Mouse (Mus musculus): ENCODE data around the gene Pigk. TPM values are rescaled to one million over a fixed set of nuclear protein-coding genes. Genes with fewer than 3 reads are reported as not detected.

Gene Pigk
- polyA plus RNA-seq, 1 experiment from 2014 or later, result 47.2 TPM

DNA sequence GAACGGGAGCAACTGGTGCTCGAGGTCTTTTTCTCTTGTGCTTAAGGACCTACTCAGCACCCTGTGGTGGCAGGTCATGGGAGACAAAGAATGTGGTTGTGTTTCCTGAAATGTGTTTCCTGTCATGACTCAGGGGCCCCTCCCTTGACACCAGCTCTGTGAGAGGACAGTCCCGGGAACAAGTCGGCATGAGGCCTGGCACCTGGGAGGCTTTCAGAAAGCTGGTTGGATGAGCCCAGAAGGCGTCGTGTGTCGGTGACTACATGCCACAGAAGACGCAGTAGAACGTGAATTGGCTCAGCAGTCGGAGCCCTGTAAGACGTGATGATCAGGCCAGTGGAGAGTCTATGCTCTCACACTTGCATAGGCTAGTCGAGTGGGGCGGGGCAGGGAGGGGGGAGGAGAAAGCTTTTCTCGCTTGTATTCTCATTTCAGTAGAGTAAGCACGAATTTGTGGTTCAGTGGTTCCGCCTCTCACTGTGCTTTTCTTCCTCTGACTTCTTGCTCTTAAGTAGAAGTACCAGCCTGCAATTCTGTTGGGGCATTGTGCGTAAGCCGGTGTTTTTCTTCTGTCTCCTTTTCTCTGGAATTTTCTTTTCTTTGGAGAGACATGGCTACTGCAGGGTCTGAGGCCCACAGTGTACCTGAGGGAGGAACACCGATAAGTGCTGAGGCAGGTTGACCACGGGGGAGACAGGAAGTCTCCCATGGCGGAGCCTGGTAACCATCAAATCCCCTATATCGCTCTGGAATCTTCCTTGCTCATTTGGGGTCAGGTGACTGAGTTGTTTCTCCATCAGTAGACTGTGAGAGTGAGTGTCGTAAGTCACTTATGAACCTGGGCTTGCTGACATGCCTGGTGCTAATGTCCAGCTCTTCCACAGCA is 198.6 kb downstream of the Pigk start:
- no peaks in the 10 kb centered on the region for H3K4me1 ChIP-seq

GRCm38 (mm10) chr3:152913150-152913549 is 199.2 kb downstream of the Pigk start:
- Histone ChIP-seq H3K4me3 (replicated peaks) (no peak overlapping the region), H3K27ac (replicated peaks) (no peak overlapping the region), H3K36me3 (no peaks in the 10 kb centered on the region), H3K9ac (replicated peaks) (no peak overlapping the region), H3K27me3 (replicated peaks) (no peaks in the 10 kb centered on the region), H3K9me3 (replicated peaks) (no peaks in the 10 kb centered on the region), H3K4me2 (no peak overlapping the region), H3K4me1 (no peaks in the 10 kb centered on the region)
- 95% methylated on average over 10 of the region's 10 CpGs for WGBS
- no peak for ATAC-seq (ENCODE audit: low FRiP score)

More for the DNA sequence above, 198.6 kb downstream of the Pigk start:
- H3K9ac ChIP-seq (replicated peaks), result no peak overlapping the region
- no peaks in the 10 kb centered on the region for H3K9me3 ChIP-seq (replicated peaks)
- H3K4me3 ChIP-seq (replicated peaks), result no peak overlapping the region
- WGBS, result 88% methylated on average over 23 of the region's 23 CpGs
- no peaks in the 10 kb centered on the region for H3K36me3 ChIP-seq
- ATAC-seq (ENCODE audit: low FRiP score), result no peak
- H3K27me3 ChIP-seq (replicated peaks), result no peaks in the 10 kb centered on the region
- H3K4me2 ChIP-seq, result no peak overlapping the region
- no peak overlapping the region for H3K27ac ChIP-seq (replicated peaks)

- ATAC-seq (ENCODE audit: low FRiP score), result no peak
- Histone ChIP-seq H3K36me3 (no peaks in the 10 kb centered on the region), H3K9me3 (replicated peaks) (no peaks in the 10 kb centered on the region), H3K27me3 (replicated peaks) (no peaks in the 10 kb centered on the region), H3K27ac (replicated peaks) (no peak overlapping the region), H3K4me1 (no peaks in the 10 kb centered on the region), H3K9ac (replicated peaks) (no peak overlapping the region), H3K4me3 (replicated peaks) (no peak overlapping the region), H3K4me2 (no peak overlapping the region)
- 98% methylated on average over 3 of the region's 3 CpGs for WGBS
Observed at GRCm38 (mm10) chr3:152913625-152914024, 199.7 kb downstream of the Pigk start.

DNA sequence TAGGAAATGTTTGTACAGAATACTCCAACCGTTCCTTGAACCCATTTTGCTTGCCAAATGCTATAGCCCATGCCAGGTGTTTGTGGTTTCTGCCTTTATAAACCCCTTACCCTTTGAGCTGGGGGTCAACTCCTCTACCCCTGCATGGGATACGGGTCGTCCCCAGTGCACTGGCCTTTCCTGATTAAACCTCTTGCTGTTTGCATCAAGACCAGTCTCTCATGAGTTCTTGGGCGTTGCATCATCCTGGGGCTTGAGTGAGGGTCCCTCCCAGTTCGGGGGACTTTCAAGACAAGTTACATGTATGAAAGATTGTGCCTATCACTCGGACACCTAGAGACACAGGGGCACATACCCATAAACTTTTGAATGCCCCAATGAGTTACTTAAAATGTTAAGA is 200.5 kb downstream of the Pigk start:
- Histone ChIP-seq H3K4me2 (no peak overlapping the region), H3K9ac (replicated peaks) (no peak overlapping the region), H3K9me3 (replicated peaks) (no peaks in the 10 kb centered on the region), H3K27ac (replicated peaks) (no peak overlapping the region), H3K27me3 (replicated peaks) (no peaks in the 10 kb centered on the region), H3K4me1 (no peaks in the 10 kb centered on the region), H3K36me3 (no peaks in the 10 kb centered on the region), H3K4me3 (replicated peaks) (no peak overlapping the region)
- 81% methylated on average over 6 of the region's 6 CpGs for WGBS
- ATAC-seq (ENCODE audit: low FRiP score), result no peak

GRCm38 (mm10) chr3:152917579-152917978 is 203.7 kb downstream of the Pigk start:
- Histone ChIP-seq H3K27ac (replicated peaks) (no peak overlapping the region), H3K4me3 (replicated peaks) (no peak overlapping the region)

GRCm38 (mm10) chr3:152919101-152919500 is 205.2 kb downstream of the Pigk start:
- no peak overlapping the region for H3K4me2 ChIP-seq
- 0 out of 2 replicates have a peak, but pooled peaks cover 3% of the 10 kb centered on the region for H3K4me1 ChIP-seq
- no peak overlapping the region for H3K9ac ChIP-seq (replicated peaks)
- WGBS, result 69% methylated on average over 10 of the region's 10 CpGs
- ATAC-seq (ENCODE audit: low FRiP score), result no peak
- no peak overlapping the region for H3K27ac ChIP-seq (replicated peaks)
- H3K36me3 ChIP-seq, result no peaks in the 10 kb centered on the region
- H3K4me3 ChIP-seq (replicated peaks), result no peak overlapping the region
- no peaks in the 10 kb centered on the region for H3K9me3 ChIP-seq (replicated peaks)
- H3K27me3 ChIP-seq (replicated peaks), result no peaks in the 10 kb centered on the region

More at GRCm38 (mm10) chr3:152917579-152917978, 203.7 kb downstream of the Pigk start:
- no peak for ATAC-seq (ENCODE audit: low FRiP score)
- no peak overlapping the region for H3K4me2 ChIP-seq
- 88% methylated on average over 8 of the region's 8 CpGs for WGBS
- no peaks in the 10 kb centered on the region for H3K27me3 ChIP-seq (replicated peaks)
- no peaks in the 10 kb centered on the region for H3K36me3 ChIP-seq
- no peaks in the 10 kb centered on the region for H3K9me3 ChIP-seq (replicated peaks)
- H3K9ac ChIP-seq (replicated peaks), result no peak overlapping the region
- no peaks in the 10 kb centered on the region for H3K4me1 ChIP-seq

DNA sequence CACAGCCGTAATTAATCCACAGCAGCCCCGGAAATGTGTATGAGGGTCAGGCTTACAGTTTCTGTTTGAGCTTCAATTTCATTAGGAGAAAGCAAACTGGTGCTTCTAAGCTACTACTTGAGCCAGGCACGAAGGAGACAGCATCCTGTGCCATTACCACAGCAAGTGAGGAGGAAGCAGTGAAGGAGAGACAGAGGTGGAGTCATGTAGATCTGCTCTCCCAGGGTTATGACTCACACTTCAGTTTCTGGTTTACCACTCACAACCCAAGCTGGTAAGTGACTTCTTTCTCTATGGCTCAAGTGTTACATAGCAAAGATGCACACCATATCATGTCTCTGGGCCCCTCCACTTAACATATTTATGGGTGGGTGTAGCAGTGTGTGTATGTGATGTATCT is 206.5 kb downstream of the Pigk start:
- no peak for ATAC-seq (ENCODE audit: low FRiP score)
- H3K36me3 ChIP-seq, result no peaks in the 10 kb centered on the region
- no peak overlapping the region for H3K27ac ChIP-seq (replicated peaks)
- 0 out of 2 replicates have a peak, but pooled peaks cover 3% of the 10 kb centered on the region for H3K4me1 ChIP-seq
- no peak overlapping the region for H3K9ac ChIP-seq (replicated peaks)
- H3K9me3 ChIP-seq (replicated peaks), result no peaks in the 10 kb centered on the region
- H3K27me3 ChIP-seq (replicated peaks), result no peaks in the 10 kb centered on the region
- no peak overlapping the region for H3K4me2 ChIP-seq
- no peak overlapping the region for H3K4me3 ChIP-seq (replicated peaks)
- 65% methylated on average over 3 of the region's 3 CpGs for WGBS

DNA sequence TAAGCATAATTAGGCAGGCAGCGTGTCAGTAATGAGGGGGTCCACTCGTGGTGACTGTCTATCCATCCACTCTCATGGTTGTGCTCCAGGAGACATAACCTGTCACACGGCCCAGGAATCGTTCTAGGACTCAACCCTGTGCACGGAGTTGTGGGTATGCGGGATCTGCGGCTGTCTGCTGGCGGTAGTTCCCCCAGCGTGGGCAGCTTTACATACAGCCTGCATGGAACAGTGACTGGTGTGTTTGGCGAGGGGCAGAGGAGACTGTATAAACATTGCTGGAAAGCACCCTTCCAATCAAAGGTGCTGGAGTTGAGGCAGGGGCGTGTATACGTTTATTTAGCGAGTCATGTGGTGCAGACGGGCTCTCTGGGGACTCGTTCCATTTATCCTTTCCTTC is 209.6 kb downstream of the Pigk start:
- Histone ChIP-seq H3K9ac (replicated peaks) (no peak overlapping the region), H3K36me3 (no peaks in the 10 kb centered on the region), H3K9me3 (replicated peaks) (no peaks in the 10 kb centered on the region), H3K27ac (replicated peaks) (no peak overlapping the region), H3K27me3 (replicated peaks) (no peaks in the 10 kb centered on the region), H3K4me2 (no peak overlapping the region), H3K4me1 (peaks cover 12% of the 10 kb centered on the region), H3K4me3 (replicated peaks) (no peak overlapping the region)
- ATAC-seq (ENCODE audit: low FRiP score), result no peak
- WGBS, result 69% methylated on average over 15 of the region's 15 CpGs

DNA sequence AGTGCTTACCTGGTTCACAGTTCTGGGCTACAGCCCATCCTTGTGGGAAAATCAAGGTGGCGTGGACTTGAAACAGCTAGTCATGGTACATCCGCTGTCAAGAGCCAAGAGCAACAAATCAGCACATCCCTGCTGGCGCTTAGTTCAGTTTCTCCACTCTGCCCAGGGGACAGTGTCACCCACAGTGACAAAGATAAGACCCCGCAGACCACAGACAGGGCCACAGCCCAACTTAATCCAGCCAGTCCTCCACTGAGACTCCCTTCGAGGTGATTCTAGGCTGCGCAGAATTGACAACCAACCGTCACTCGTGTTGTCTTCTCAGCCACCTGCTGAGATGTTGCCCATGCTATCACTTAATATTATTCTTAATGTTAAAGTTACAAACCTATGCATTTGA is 211.5 kb downstream of the Pigk start:
- no peak for ATAC-seq (ENCODE audit: low FRiP score)
- no peak overlapping the region for H3K4me2 ChIP-seq
- H3K36me3 ChIP-seq, result no peaks in the 10 kb centered on the region
- H3K9me3 ChIP-seq (replicated peaks), result no peaks in the 10 kb centered on the region
- no peaks in the 10 kb centered on the region for H3K27me3 ChIP-seq (replicated peaks)
- peaks cover 16% of the 10 kb centered on the region for H3K4me1 ChIP-seq
- no peak overlapping the region for H3K27ac ChIP-seq (replicated peaks)
- H3K9ac ChIP-seq (replicated peaks), result no peak overlapping the region
- WGBS, result 87% methylated on average over 8 of the region's 8 CpGs
- H3K4me3 ChIP-seq (replicated peaks), result no peak overlapping the region

DNA sequence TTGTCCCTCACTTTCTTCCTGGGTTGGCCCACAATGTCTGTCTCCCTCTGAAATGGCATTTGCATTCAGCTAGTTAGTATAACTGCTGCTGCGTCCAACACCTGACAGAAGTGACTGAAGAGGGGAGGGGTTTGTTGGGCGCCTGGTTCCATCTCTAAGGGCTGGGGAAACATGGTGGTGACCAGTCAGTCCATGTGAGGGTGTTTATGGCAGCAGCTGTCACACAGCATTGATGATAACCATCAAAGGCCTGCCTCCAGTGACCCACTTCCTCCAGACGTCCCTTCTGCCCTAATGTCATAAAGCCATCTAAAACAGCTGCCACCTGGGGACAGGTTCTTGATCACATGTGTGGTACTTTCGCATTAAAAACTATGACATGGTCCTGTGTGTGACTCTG is 212.3 kb downstream of the Pigk start:
- Histone ChIP-seq H3K4me2 (no peak overlapping the region), H3K9me3 (replicated peaks) (no peaks in the 10 kb centered on the region), H3K4me3 (replicated peaks) (no peak overlapping the region), H3K27ac (replicated peaks) (no peak overlapping the region), H3K36me3 (no peaks in the 10 kb centered on the region), H3K4me1 (peaks cover 16% of the 10 kb centered on the region), H3K9ac (replicated peaks) (no peak overlapping the region), H3K27me3 (replicated peaks) (no peaks in the 10 kb centered on the region)
- whole genome bisulfite sequencing, result 68% methylated on average over 4 of the region's 4 CpGs
- ATAC-seq (ENCODE audit: low FRiP score), result no peak

- Histone ChIP-seq H3K36me3 (no peaks in the 10 kb centered on the region), H3K9ac (replicated peaks) (no peak overlapping the region), H3K9me3 (replicated peaks) (no peaks in the 10 kb centered on the region), H3K4me2 (no peak overlapping the region), H3K27ac (replicated peaks) (no peak overlapping the region), H3K4me1 (peaks cover 16% of the 10 kb centered on the region), H3K27me3 (replicated peaks) (no peaks in the 10 kb centered on the region), H3K4me3 (replicated peaks) (no peak overlapping the region)
- no peak for ATAC-seq (ENCODE audit: low FRiP score)
- WGBS, result 46% methylated on average over 13 of the region's 13 CpGs
Observed at GRCm38 (mm10) chr3:152928287-152928975, 214.5 kb downstream of the Pigk start.

- no peak overlapping the region for H3K4me3 ChIP-seq (replicated peaks)
- no peaks in the 10 kb centered on the region for H3K36me3 ChIP-seq
- no peak overlapping the region for H3K9ac ChIP-seq (replicated peaks)
- no peak overlapping the region for H3K4me2 ChIP-seq
- no peak overlapping the region for H3K27ac ChIP-seq (replicated peaks)
- H3K27me3 ChIP-seq (replicated peaks), result no peaks in the 10 kb centered on the region
- H3K9me3 ChIP-seq (replicated peaks), result no peaks in the 10 kb centered on the region
- no peak for ATAC-seq (ENCODE audit: low FRiP score)
- 66% methylated on average over 10 of the region's 10 CpGs for WGBS
- H3K4me1 ChIP-seq, result peaks cover 13% of the 10 kb centered on the region
Observed at GRCm38 (mm10) chr3:152929256-152929787, 215.4 kb downstream of the Pigk start.

Measured in neural tube, embryonic 15.5 days (tissue).